Mouse (Mus musculus): Measurements from ENCODE around the gene Grin1.

DNA sequence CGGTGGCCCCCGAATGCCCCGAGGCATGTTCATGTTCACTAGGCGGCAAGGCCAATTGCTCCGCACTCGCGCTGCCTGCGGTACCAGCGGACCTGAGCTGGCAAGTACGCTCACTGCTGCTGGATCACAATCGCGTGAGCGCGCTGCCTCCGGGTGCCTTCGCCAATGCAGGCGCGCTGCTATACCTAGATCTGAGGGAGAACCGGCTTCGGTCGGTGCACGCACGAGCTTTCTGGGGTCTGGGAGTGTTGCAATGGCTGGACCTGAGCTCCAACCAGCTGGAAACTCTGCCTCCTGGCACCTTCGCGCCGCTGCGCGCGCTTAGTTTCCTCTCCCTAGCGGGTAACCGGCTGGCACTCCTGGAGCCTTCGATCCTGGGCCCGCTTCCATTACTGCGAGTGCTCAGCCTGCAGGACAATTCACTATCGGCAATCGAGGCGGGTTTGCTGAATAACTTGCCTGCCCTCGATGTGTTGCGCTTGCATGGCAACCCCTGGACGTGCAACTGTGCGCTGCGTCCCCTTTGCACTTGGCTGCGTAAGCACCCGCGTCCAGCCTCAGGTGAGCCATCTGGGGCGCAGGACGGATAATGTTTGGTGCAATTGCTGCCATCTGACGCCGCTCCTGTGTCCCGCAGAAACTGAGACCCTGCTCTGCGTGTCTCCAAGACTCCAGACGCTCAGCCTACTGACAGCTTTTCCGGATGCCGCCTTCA is 28.7 kb downstream of the Grin1 start:
- TF ChIP-seq CTCF (IDR thresholded peaks at IDR 0.05; ENCODE audit: extremely low read depth, insufficient read depth, low read length) (no peak), POLR2A (IDR thresholded peaks at IDR 0.05; ENCODE audit: extremely low read depth, insufficient read depth, low read length) (peak; percentile 34; the same call in 1 of the 2 replicates)

Data from cortical plate, adult 2 months (tissue).